Mouse (Mus musculus) kidney, adult 2 months (tissue): ENCODE results near the gene Hist1h1d. TPM values are rescaled to one million over a fixed set of nuclear protein-coding genes. Genes with fewer than 3 reads are reported as not detected.
"Not testable (repeated sequence)": the region's sequence is repeated elsewhere in the genome, so short reads cannot be mapped to it uniquely, and the experiment has no call there.

Source experiments
- DNase-seq: peaks from one replicate; pipeline ENCODE4 v3.0.0; 2021
- H3K27ac ChIP-seq: fragments of 200-500 bp; 2 replicates; pipeline ENCODE4 v1.5.1; 2012; ENCODE audit warnings: low read depth, low read length, control low read depth, inconsistent platforms; ENCODE audit not compliant: insufficient read depth
- H3K27me3 ChIP-seq: fragments of 200-500 bp; replicated peaks from 2 replicates; pipeline ENCODE4 v1.6.1; 2012; ENCODE audit warnings: mild to moderate bottlenecking, moderate library complexity, low read length, inconsistent platforms; ENCODE audit not compliant: control insufficient read depth, insufficient read depth
- H3K36me3 ChIP-seq: fragments of 200-500 bp; 2 replicates; pipeline ENCODE4 v1.6.1; 2012; ENCODE audit warnings: mild to moderate bottlenecking, moderate library complexity, low read length, inconsistent platforms; ENCODE audit not compliant: control insufficient read depth, insufficient read depth
- H3K4me1 ChIP-seq: fragments of 200-500 bp; 2 replicates; pipeline ENCODE4 v1.6.1; 2011; ENCODE audit warnings: low read length; ENCODE audit not compliant: control insufficient read depth, insufficient read depth
- H3K4me3 ChIP-seq: fragments of 200-500 bp; 2 replicates; pipeline ENCODE4 v1.5.1; 2011; ENCODE audit warnings: mild to moderate bottlenecking, low read depth, low read length, control low read depth; ENCODE audit not compliant: insufficient read depth
- CTCF ChIP-seq: fragments of 200-500 bp; conservative IDR thresholded peaks from 2 replicates; pipeline ENCODE4 v1.5.1; 2011; ENCODE audit warnings: low read depth, mild to moderate bottlenecking, control low read depth, low read length, moderate library complexity, mixed read lengths; ENCODE audit not compliant: insufficient read depth, insufficient read length
- POLR2A ChIP-seq: fragments of 200-500 bp; IDR thresholded peaks from one replicate; pipeline ENCODE4 v1.6.1; 2011; ENCODE audit warnings: low read depth, low read length, control low read depth
- WGBS: fragments of 180-500 bp; shearing (Covaris S2); methylation state at CpG from one replicate; pipeline ENCODE4 v1.1.7; 2018; 5-methylcytosine and 5-hydroxymethylcytosine counted together
- polyA plus RNA-seq: library from polyadenylated mRNA; depleted of rRNA; stranded (reverse); fragments of >200 nt; gene quantifications from 2 replicates; pipeline ENCODE4 v1.2.3, GENCODE M21; 2012

Hist1h1d gene
- polyA plus RNA-seq, 1 experiment = 0.09 TPM

- Histone ChIP-seq H3K4me1 (peaks cover 13% of the 10 kb centered on the region; the same call in 1 of the 2 replicates), H3K36me3 (no peaks in the 10 kb centered on the region), H3K27ac (peak overlapping the region; percentile 55), H3K4me3 (0 out of 2 replicates have a peak overlapping the region, but pooled peaks have one; percentile 3), H3K27me3 (no peaks in the 10 kb centered on the region)
- TF ChIP-seq POLR2A (no peak), CTCF (no peak)
- DNase-seq = peak; percentile 7
Observed at GRCm38 (mm10) chr13:23584331-23584730, 31.3 kb downstream of the Hist1h1d start.

GRCm38 (mm10) chr13:23585029-23585441, 32.0 kb downstream of the Hist1h1d start:
- H3K27ac ChIP-seq = peak overlapping the region; percentile 65
- peak; percentile 79 for DNase-seq
- under 1% methylated on average over 21 of the region's 21 CpGs for WGBS
- no peaks in the 10 kb centered on the region for H3K36me3 ChIP-seq
- TF ChIP-seq CTCF (no peak), POLR2A (no peak)
- H3K4me1 ChIP-seq = peaks cover 13% of the 10 kb centered on the region; the same call in 1 of the 2 replicates
- H3K27me3 ChIP-seq = no peaks in the 10 kb centered on the region
- peak overlapping the region; percentile 69 for H3K4me3 ChIP-seq

GRCm38 (mm10) chr13:23585442-23586098, 32.5 kb downstream of the Hist1h1d start:
- DNase-seq = peak; percentile 90
- H3K27me3 ChIP-seq, H3K36me3 ChIP-seq: not testable (repeated sequence)
- Histone ChIP-seq H3K4me3 (peak overlapping the region; percentile 78), H3K4me1 (peaks cover 13% of the 10 kb centered on the region; the same call in 1 of the 2 replicates), H3K27ac (peak overlapping the region; percentile 65)
- WGBS = under 1% methylated on average over 22 of the region's 36 CpGs
- peak; percentile 59 for TF ChIP-seq POLR2A

GRCm38 (mm10) chr13:23586099-23586939, 33.3 kb downstream of the Hist1h1d start:
- 2% methylated on average over 22 of the region's 22 CpGs for WGBS
- peaks cover 13% of the 10 kb centered on the region; the same call in 1 of the 2 replicates for H3K4me1 ChIP-seq
- no peak for DNase-seq
- H3K27ac ChIP-seq = peak overlapping the region; percentile 55
- peak overlapping the region; percentile 45 for H3K4me3 ChIP-seq
- TF ChIP-seq POLR2A (no peak), CTCF (no peak)
- no peaks in the 10 kb centered on the region for H3K36me3 ChIP-seq
- no peaks in the 10 kb centered on the region for H3K27me3 ChIP-seq

GRCm38 (mm10) chr13:23586940-23587225, 33.8 kb downstream of the Hist1h1d start:
- WGBS = 12% methylated on average over 1 of the region's 1 CpGs
- no peak for DNase-seq
- H3K4me1 ChIP-seq = peaks cover 10% of the 10 kb centered on the region; the same call in 1 of the 2 replicates
- H3K4me3 ChIP-seq = 0 out of 2 replicates have a peak overlapping the region, but pooled peaks have one; percentile 45
- no peak for TF ChIP-seq CTCF
- TF ChIP-seq POLR2A = no peak
- no peaks in the 10 kb centered on the region for H3K27me3 ChIP-seq
- H3K27ac ChIP-seq = no peak overlapping the region
- H3K36me3 ChIP-seq = no peaks in the 10 kb centered on the region

- H3K36me3 ChIP-seq = no peaks in the 10 kb centered on the region
- no peaks in the 10 kb centered on the region for H3K27me3 ChIP-seq
- DNase-seq = no peak
- WGBS = 94% methylated on average over 7 of the region's 7 CpGs
- TF ChIP-seq CTCF (no peak), POLR2A (no peak)
- H3K4me1 ChIP-seq = peaks cover 5% of the 10 kb centered on the region; the same call in 1 of the 2 replicates
- H3K4me3 ChIP-seq = no peak overlapping the region
- no peak overlapping the region for H3K27ac ChIP-seq
Observed at GRCm38 (mm10) chr13:23591206-23591605, 38.1 kb downstream of the Hist1h1d start.

- DNase-seq, H3K4me3 ChIP-seq, H3K27me3 ChIP-seq, H3K4me1 ChIP-seq, H3K27ac ChIP-seq, H3K36me3 ChIP-seq: not testable (repeated sequence)
- WGBS = 87% methylated on average over 7 of the region's 7 CpGs
Observed at GRCm38 (mm10) chr13:23591886-23592285, 38.8 kb downstream of the Hist1h1d start.
